Mouse (Mus musculus) erythroid progenitor cell, adult 5-6 weeks (primary cell): ENCODE results near the gene Syt15. TPM values are rescaled to one million over a fixed set of nuclear protein-coding genes. Genes with fewer than 3 reads are reported as not detected.

Experiments
- ATAC-seq: replicated peaks from 2 replicates; pipeline ENCODE4 v1.8.0; 2016; ENCODE audit warnings: moderate number of reproducible peaks, mild to moderate bottlenecking, moderate TSS enrichment, inconsistent platforms; ENCODE audit not compliant: poor library complexity, low FRiP score, severe bottlenecking
- total RNA-seq, 2 experiments: library from RNA; stranded (forward) in 1 of 2; stranded (reverse) in 1 of 2; fragments of 150-400 nt in 1 of 2; fragments of 186-747, 209-891 nt in 1 of 2; gene quantifications; 2 replicates each; pipeline versions ENCODE4 v1.2.3 to v1.2.4; 2015 to 2017; ENCODE audit warnings: low replicate concordance in 2 of 2

Syt15 gene
- total RNA-seq (2015; ENCODE audit: low replicate concordance) (not detected in 2 replicates), total RNA-seq (2017; ENCODE audit: low replicate concordance) (not detected in 2 replicates)

DNA sequence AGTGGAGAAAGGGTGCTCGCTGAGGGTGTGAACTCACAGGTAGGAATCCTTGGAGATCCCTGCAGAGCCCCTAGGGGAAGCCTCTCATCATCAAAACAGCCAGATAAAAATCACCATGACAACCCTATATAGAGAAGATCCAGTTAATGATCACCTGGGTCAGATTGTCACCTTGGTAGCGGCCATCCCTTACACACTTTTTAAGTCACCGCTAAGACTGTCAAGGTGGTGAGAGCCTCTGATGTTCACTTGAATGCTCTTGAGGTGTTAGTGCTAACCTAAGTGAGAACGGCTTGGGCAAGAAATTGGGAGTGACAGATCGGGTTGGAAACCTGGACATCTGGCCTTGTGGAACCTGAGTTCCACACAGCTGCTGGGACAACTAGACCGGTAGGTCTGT is at the start of gene Syt15:
Syt15 (plus strand) TSS at position 301 of the 400 bp plus-strand sequence.
- ATAC-seq, result no peak

DNA sequence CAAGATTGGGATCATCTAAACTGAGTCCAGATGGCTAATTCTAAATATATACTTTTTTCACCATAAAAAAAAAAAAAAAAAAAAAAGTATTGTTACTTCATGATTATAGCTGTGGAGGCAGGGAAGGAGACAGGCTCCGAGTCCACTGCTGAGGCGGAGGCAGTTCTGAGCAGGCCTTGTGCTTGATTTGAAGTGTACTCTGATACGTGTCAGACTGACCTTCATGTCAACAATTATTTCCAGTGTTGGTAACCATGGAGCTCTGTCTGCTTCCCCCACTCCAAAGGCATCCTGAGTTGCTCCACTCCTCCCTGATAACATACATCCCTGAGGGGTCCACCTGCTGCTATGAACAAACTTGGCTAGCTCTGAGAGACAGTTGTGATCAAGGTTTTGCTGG is 48.3 kb upstream of the Syt15 start:
- no peak for ATAC-seq

DNA sequence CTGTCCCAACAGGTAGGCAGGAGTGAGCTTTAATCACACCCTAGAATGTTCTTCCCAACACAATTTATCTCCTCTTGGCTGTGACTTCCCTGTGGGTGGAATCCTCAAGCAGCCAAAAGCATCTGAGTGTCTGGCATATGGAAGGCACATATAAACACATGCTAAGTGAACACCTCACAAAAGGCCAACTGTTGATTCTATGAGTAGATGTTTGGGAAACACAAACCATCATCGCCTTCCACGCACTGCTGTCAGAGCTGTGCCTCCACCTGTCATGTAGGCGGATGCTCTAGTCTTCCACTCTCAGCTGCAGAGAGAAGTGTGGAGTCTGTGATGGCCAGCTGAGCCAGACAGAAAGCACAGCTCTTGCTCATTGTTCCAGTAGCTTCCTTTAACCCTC is 40.0 kb upstream of the Syt15 start:
- ATAC-seq, result no peak

DNA sequence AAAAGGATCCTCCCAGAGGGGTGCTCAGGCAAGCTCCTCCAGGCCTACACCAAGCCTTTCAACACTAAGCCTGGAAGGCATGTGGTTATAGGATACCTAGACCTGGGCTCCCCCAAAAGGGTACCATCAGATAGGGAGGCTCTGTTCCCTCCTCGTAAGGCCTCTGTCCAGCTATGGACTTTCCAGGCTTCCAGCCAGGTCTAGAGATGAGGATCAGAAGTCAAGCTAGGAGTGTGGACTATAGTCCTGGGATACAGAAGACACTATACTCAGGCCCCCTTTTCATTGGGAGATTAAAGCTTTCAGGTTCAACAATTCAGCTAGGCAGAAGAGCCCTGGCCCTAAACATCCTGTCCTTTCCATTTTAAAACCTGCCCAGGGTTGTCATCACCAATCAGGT is 36.3 kb upstream of the Syt15 start:
- ATAC-seq, result no peak

DNA sequence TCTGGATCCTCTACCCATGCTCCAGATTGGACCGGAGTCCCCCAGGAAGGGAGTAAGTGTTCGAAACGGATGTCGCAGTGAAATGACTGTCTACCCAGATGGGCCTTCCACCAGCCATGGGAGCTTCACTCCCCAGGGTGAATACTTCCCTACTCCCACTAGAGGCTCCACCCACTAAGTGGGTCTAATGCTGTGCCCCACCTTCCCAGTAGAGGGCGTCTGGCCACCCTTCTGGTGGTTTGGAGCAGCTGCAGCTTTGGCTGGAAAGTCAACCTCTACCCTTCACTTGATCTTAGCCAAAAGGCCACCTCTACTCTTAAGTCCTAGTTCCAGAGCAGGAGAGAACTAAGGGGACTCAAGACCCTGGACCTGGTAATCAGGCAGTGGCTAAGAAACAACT is 30.8 kb upstream of the Syt15 start:
- ATAC-seq, result no peak

DNA sequence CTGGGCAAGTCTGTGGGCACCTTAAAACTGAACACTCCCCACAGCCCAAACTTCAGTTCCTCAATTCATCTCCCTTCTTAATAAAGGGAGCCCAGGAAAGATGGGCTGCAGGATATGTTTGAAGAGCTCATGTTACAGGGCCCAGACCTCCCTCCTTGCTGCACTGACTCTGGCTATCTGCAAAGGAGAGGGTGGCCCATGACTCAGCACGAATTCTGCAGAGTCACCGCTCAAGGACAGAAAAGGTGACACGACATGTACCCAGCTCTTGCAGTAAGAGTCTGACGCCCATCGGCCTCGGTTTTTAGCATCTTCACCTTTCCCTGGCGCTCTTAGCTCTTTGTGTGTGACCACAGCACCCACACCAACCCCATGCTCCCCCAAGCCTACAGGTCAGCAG is 29.0 kb upstream of the Syt15 start:
- peak; percentile 65; the same call in 1 of the 2 replicates for ATAC-seq

DNA sequence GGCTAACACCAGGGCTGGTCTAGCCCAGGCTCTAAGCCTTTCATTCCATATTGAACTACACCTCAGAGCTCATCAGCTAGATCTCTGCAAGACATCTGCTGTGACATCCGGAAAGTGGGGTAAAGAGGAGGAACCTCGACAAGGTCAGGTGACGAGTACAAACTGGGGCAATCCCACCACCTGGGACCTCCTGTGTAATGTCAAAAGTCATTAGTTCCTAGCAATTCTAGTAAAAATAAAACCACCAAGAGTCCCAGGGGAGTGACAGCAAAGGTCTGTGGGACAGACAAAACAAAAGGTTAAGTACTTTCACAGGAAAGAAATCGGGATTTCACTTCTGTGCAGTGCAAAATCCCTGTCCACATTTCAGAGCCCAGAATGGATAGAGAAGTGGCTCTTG is 25.5 kb upstream of the Syt15 start:
- no peak for ATAC-seq

DNA sequence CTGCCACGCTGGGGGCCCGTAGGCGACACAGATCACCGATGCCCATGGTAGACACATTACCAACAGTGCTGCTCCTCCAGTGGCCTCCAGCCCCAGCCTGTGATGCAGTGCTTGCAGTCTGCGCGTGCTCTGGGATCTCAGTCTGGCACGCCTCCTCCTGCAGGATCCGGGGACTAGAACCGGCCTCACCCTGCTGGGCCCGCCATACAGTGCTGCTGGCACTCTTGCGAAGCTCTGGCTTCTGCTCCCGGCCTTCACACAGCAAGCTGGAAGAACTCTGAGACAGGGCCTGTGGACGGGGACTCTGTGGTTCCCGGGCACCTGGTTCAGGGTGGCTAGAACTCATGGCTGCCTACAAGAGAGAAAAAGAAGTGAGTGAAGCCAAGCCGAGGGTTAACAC is 23.9 kb upstream of the Syt15 start:
- ATAC-seq, result no peak

DNA sequence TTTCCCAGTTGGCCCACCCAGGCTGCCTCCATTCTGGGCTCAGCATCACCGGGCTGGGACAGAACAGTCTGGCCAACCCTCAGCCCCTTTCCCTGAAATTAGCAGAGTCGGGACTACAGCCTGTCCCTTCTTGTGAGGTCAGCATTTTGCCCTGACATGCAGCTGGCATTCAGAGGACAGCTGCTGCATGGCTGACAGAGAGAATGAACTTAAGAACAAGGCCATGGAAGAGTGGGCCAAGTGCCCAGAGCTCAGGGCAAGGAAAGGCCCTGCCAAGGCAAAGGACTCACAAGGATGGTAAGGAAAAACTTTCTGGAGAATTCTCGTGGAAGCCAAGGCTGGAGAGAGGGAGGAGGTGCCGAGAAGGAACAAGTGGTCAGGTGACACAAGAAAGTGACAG is 22.7 kb upstream of the Syt15 start:
- ATAC-seq, result no peak

DNA sequence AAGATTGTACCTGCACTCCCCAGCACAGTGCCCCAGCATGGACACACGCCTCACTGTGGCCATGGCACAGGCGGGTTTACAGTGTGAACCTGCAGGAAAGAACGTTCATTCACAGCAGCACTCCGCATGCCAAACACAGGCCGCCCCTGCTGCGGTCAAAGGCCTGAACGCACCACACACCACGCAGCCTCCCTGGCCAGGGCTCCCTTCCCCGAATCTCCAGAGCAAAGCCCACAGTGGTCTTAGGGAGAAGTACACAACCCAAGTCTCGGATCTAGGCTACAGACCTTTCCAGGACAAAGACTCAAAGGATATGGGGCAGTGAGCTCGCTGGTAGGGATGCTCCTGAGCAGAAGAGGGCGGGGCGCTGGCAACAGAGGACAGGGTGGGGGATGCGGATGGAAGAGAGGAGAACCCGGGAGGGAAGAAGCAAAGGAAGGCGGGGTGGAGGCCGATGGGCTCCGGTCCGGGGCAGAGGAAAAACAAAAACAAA is 18.6 kb upstream of the Syt15 start:
- ATAC-seq, result no peak

DNA sequence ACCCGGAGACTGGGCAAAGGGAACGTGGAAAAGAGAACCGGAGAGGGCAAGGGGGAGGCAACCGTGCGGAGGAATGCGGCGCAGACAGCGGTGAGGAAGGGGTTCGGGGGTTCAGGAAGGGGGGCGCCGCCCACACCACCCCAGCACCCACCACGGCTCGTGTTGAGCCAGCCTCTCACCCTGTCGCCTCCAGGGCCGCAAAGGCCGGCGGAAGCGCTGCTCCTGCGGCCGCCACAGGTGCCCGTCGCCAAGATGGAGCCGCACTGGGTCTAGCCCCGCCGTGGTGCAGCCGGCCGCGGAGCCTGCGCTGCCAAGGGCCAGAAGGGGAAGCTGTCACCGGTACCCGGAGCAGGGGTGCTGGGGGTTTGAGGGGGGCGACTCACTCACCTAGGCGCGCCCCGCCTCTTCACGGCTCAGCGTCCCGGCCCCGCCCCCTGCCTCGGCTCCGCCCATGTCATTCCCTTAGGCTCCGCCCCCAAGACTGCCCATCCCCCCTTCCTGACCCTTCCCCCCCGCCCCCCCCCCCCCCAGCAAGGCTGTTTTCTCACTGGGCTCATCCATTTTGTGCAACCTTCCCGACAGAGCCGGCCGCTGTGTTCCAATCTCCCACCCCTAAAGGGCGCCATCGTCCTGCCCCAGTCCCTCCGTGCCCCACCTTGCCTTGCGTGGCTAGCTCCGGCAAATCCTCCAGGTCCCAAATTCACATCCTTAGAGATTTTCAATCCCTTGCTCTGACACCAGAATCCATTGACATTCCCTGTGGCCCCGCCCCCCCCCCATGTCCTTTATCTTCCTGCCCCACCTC is 18.0 kb upstream of the Syt15 start, which contains the start of gene Gprin2:
Gprin2 (minus strand) TSS at position 423 of the 805 bp plus-strand sequence.
- no peak for ATAC-seq

DNA sequence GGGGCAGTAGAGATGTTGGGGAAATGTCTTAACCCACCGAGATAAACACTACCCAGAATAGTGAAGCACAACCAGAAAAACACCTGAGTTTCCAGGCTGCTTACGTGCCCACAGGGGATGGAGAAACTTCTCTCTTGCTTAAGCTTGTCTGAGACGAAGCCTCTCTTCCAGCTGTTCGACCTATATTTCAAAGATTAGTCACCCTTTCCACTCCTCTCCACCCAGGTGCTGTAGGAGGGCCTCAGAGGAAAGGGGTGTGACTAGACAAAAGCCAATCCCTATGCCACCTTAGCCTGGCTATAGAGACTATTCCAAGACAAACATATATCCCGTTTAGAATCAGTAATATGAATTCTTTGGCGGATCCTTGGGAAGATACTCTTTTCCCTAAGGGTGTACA is 11.4 kb upstream of the Syt15 start:
- no peak for ATAC-seq

DNA sequence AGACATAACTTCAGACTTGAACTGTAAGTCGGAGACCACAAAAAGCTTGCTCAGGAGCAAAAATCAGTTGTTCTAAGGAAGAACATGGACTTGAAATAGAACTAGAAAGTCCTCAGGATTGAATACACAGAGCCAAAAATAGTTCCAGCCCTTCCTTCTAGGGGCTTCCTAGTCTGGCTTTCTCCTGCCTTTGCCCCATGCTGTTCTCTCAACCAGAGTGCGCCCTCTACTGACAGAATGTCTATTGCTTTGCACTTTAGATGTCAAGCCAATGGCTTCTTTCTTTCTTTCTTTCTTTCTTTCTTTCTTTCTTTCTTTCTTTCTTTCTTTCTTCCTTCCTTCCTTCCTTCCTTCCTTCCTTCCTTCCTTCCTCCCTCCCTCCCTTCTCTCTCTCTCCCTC is 10.7 kb upstream of the Syt15 start:
- no peak for ATAC-seq

DNA sequence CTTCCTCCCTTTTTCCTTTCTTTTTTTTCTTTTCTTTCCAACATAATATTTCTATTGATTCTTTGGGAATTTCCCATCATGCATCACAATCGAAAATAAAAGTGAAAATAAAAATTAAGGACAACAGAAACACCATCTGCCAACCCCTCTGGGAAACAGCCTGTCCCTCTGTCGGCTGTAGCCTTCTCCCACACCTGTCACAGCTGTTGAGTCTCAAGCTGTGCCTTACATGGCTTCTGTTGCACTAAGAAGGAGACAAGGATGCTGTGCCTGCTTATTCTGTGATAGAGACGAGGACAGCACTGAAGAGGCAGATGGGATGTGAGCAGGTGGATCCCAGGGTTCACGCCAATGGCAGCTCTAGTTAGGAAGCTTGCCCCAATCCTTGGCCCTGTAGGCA is 10.3 kb upstream of the Syt15 start:
- no peak for ATAC-seq

DNA sequence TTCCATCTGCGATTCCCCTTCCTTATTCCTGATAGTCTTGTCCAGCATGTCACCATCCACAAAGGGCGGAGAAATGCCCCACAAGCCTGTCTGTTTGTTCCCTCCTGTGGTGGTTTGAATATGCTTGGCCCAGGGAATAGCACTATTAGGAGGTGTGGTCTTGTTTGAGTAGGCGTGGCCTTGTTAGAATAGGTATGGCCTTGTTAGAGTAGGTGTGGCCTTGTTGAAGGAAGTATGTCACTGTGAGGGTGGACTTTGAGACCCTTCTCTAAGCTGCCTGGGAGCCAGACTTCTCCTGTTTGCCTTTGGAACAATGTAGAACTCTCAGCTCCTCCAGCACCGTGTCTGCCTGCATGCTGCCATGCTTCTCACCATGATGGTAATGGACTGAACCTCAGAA is 9.5 kb upstream of the Syt15 start:
- no peak for ATAC-seq

DNA sequence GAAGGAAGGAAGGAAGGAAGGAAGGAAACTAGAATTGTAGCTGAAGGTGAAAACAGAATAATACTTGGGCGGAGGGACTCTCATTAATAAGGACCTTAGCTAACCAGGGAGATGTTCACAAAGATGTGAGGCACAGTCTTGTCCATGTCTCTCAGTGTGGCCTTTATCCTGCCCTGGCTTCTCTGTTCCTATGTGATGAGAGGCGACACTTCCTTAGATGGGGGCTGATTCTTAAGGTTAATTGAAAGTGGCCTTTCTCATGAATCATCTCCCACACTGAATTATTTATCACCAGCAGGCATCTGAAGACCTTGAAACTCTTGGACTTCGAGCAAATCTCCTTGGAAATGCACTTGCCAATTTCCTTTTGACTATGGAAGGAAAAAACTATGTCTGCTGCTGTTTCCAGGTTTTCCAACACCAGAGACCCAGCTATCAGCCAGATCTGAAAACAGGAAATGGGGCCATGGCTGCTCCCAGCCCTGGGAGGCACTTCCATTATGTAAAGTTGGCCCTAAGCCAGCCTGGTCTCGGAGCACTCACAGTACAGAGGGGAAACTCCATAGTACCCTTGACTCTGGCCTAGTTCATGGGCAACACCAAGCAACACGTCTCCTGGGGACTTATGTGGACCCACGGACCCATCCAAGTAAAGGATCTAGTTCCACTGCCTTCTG is 3.8 kb upstream of the Syt15 start:
- no peak for ATAC-seq

DNA sequence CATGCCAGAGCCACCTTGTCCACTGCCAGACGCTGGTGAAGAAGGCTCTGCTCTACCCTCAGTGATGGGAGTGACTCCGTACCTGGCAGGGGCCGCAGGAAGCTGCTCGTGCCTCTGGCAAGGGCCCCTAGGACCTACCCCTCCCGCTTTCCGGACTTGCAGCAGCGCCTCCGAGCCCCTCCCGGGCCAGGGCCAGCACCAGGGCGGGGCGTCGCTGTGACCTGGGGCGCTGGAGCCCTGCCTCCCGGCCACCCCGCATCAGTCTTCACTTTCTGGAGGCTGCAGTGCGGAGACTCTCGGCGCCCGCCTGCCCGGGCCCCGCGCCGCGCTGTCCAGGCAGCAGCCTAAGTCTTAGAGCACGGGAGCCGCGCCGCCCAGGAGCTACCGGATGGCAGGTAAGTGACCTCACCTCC is 397 bp downstream of the Syt15 start:
- ATAC-seq, result no peak

DNA sequence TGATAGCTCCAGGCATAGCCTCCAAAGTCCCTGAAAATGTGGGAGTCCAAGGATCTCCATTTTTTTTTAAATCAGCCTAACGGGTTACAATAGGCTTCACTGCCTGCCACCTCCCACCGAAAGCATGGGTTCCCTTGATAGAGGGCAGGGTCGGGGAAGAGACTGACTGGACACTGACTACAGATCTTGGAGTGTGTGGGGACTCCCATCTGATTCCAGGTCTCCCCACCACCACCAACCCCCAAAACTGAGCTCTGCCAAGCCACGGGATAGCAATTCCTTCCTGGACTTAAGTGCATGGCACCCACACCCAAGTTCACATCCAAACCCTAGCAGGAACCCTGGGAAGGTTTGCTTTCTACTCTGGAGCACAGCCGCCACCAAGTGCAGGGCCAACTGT is 1.0 kb downstream of the Syt15 start:
- ATAC-seq, result no peak

DNA sequence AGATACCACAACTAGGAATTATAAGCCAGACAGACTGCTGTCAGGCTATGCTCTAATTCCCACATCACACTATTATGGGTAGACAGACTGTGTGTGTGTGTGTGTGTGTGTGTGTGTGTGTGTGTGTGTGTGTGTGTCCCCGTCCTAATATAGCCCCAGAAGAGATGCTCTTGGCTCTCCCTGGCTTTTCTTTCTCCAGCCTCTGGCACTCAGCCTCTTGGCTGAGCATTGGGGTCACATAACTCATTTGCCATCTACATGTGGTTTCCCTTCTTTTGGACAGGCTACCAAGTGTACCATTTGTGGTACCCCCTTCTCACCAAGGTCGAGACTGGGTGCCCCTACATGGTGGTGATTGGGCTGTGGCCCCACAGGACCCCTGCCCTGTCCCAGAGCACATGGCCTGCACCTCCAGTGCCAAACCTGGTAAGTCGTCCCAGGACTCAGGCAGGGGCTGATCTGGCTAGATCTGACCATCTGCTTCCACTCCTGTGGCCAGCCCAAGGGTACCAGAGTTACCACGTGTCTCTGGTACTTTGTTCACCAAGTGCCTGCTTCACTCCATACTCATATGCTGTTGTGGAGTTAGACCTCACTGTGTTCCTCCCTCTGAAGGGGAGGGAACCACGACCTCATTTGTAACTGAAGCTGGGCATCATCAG is 2.2 kb downstream of the Syt15 start:
- ATAC-seq, result no peak

DNA sequence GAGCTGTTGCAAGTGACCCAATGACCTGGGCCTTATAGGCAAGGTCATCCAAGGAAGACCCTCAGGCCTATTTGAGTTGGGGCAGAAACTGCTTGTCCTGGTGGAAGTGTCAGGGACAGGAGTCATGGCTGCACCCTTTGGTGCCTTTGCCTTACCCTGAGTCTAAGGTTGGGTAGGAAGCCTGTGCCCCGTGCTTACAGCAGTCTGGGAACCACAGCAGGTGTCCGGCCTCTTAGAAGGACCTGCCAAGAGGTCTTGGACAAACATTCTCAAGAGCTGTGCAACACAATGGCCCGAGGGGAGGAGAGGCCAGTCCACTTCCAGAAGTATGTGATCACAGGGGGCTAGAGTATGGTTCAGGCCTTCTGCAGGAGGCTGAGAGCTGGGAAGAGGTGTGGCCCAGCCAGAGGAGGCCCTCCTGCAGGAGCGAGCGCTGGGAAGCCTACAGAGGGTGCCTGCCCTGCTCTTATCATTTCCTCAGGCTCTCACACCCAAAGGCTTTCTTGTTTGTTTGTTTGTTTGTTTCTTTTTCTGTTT is 4.0 kb downstream of the Syt15 start:
- ATAC-seq, result no peak
